Mouse (Mus musculus): Measurements from ENCODE around the gene Olfr318.
"Not testable (repeated sequence)": the region's sequence is repeated elsewhere in the genome, so short reads cannot be mapped to it uniquely, and the experiment has no call there.

Gene Olfr318

GRCm38 (mm10) chr11:58723914-58724313 lies at the start of gene Olfr318:
TSS of gene Olfr318 (minus strand) at chr11:58724014.
- no peak for DNase-seq (ENCODE audit: low spot score in 2 of 2)

GRCm38 (mm10) chr11:58772888-58773287 lies 49.1 kb upstream of the Olfr318 start, which contains the start of gene Olfr315:
TSS of gene Olfr315 (plus strand) at chr11:58773188.
- no peak for DNase-seq (ENCODE audit: low spot score in 2 of 2)

GRCm38 (mm10) chr11:58752434-58752833 lies 28.6 kb upstream of the Olfr318 start, which contains the start of gene Olfr316:
TSS of gene Olfr316 (plus strand) at chr11:58752734.
- DNase-seq (ENCODE audit: low spot score in 2 of 2): no peak

- DNase-seq (ENCODE audit: low spot score in 2 of 2): peak; percentile 49 to 73
Measured at GRCm38 (mm10) chr11:58751096-58751495, 27.3 kb upstream of the Olfr318 start.

GRCm38 (mm10) chr11:58738792-58739262 lies 15.0 kb upstream of the Olfr318 start, which contains the start of gene Olfr317:
TSS of gene Olfr317 (minus strand) at chr11:58739212.
- no peak for DNase-seq (ENCODE audit: low spot score in 2 of 2)

GRCm38 (mm10) chr11:58733372-58733771 lies 9.6 kb upstream of the Olfr318 start:
- DNase-seq (ENCODE audit: low spot score in 2 of 2): peak; percentile 15 to 59

- not testable (repeated sequence) for DNase-seq (ENCODE audit: low spot score in 2 of 2)
Measured at GRCm38 (mm10) chr11:58727896-58728650, 4.3 kb upstream of the Olfr318 start.

GRCm38 (mm10) chr11:58719701-58720100 lies 4.1 kb downstream of the Olfr318 start:
- DNase-seq (ENCODE audit: low spot score in 2 of 2): no peak

- not testable (repeated sequence) for DNase-seq (ENCODE audit: low spot score in 2 of 2)
Measured at GRCm38 (mm10) chr11:58717723-58718122, 6.1 kb downstream of the Olfr318 start.

GRCm38 (mm10) chr11:58709086-58709485 lies 14.7 kb downstream of the Olfr318 start:
- DNase-seq (ENCODE audit: low spot score in 2 of 2): no peak

- DNase-seq (ENCODE audit: low spot score in 2 of 2): no peak
Measured at GRCm38 (mm10) chr11:58698862-58699261, 25.0 kb downstream of the Olfr318 start, which contains the start of gene Olfr319. TSS of gene Olfr319 (plus strand) at chr11:58699162.

- DNase-seq (ENCODE audit: low spot score in 2 of 2): no peak
Measured at GRCm38 (mm10) chr11:58680799-58681198, 43.0 kb downstream of the Olfr318 start, which contains the start of gene Olfr320. TSS of gene Olfr320 (plus strand) at chr11:58681099.

GRCm38 (mm10) chr11:58671825-58672224 lies 52.0 kb downstream of the Olfr318 start:
- DNase-seq (ENCODE audit: low spot score in 2 of 2): no peak

GRCm38 (mm10) chr11:58669252-58669651 lies 54.6 kb downstream of the Olfr318 start:
- DNase-seq (ENCODE audit: low spot score in 2 of 2): no peak

All from frontal cortex, postnatal 36 days (tissue).